Mouse (Mus musculus) urinary bladder, postnatal 0 days (tissue): ENCODE measurements around the gene Ankrd49. TPM values are rescaled to one million over a fixed set of nuclear protein-coding genes. Genes with fewer than 3 reads are reported as not detected.

Source experiments
- polyA plus RNA-seq: library from polyadenylated mRNA; unstranded; fragments of >200 nt; fragmentation: Nextera tagmentation; extraction: Ambion mirVana; gene quantifications from 2 replicates; pipeline ENCODE4 v1.2.1, GENCODE M21; 2015

The Ankrd49 gene
- 23.4 and 30.1 TPM in 2 replicates for polyA plus RNA-seq

GRCm38 (mm10) chr9:14784039-14785002, at the start of gene Ankrd49, which contains the start of gene Mre11a:
TSS of gene Ankrd49 (minus strand) at chr9:14784856.
TSS of gene Mre11a (plus strand) at chr9:14784654.

GRCm38 (mm10) chr9:14770803-14771471, 13.7 kb downstream of the Ankrd49 start, which contains the start of gene 1700012B09Rik:
TSS of gene 1700012B09Rik (minus strand) at chr9:14771030.

GRCm38 (mm10) chr9:14752001-14752522, 32.6 kb downstream of the Ankrd49 start, which contains the start of gene Fut4:
TSS of gene Fut4 (minus strand) at chr9:14752393.

GRCm38 (mm10) chr9:14740151-14740924, 44.3 kb downstream of the Ankrd49 start, which contains the start of gene Piwil4:
TSS of gene Piwil4 (minus strand) at chr9:14740733.

Other genes starting within 250 kb of the Ankrd49 start
- gene Amotl1, start 139.8 kb downstream of the Ankrd49 start, polyA plus RNA-seq: 10.7 and 13.1 TPM in 2 replicates
- gene Piwil4, start 44.1 kb downstream of the Ankrd49 start, polyA plus RNA-seq: 0.24 and 0.34 TPM in 2 replicates
- 2.5 and 2.7 TPM in 2 replicates for gene Fut4, start 32.5 kb downstream of the Ankrd49 start, polyA plus RNA-seq
- gene 1700012B09Rik, start 13.8 kb downstream of the Ankrd49 start, polyA plus RNA-seq: not detected in 2 replicates
- 12.7 and 13.8 TPM in 2 replicates for gene Mre11a, start 202 bp downstream of the Ankrd49 start, polyA plus RNA-seq
- gene Gpr83, start 75.4 kb upstream of the Ankrd49 start, polyA plus RNA-seq: 0.07 TPM in 1 of 2 replicates, not detected in the other
- not detected in 2 replicates for gene Izumo1r, start 119.1 kb upstream of the Ankrd49 start, polyA plus RNA-seq